Mouse (Mus musculus) midbrain, postnatal 0 days (tissue): Measurements from ENCODE around the gene Dlg3. TPM values are rescaled to one million over a fixed set of nuclear protein-coding genes. Genes with fewer than 3 reads are reported as not detected.

ENCODE experiments used
- ATAC-seq: fragments of 200-750 bp; cut with Nextera tagmentation; 2 replicates; pipeline ENCODE4 v1.8.0; 2017; ENCODE audit warnings: moderate number of reproducible peaks, mild to moderate bottlenecking, moderate TSS enrichment, moderate library complexity; ENCODE audit not compliant: low FRiP score
- DNase-seq: peaks from one replicate; pipeline ENCODE4 v3.0.0-alpha.2; 2015; ENCODE audit warnings: low spot score
- H3K27ac ChIP-seq: fragments of 300-500 bp; sonication (generic); 2 replicates; pipeline ENCODE4 v1.5.1; 2014; ENCODE audit warnings: low read depth, mild to moderate bottlenecking, low read length, mixed read lengths
- H3K27me3 ChIP-seq: fragments of 300-500 bp; sonication (generic); 2 replicates; pipeline ENCODE4 v1.6.1; 2014; ENCODE audit warnings: low read length, control low read depth, mixed read lengths; ENCODE audit not compliant: insufficient read depth
- H3K36me3 ChIP-seq: fragments of 300-500 bp; sonication (generic); 2 replicates; pipeline ENCODE4 v1.6.1; 2014; ENCODE audit warnings: low read length, control low read depth, mixed read lengths; ENCODE audit not compliant: insufficient read depth
- H3K4me1 ChIP-seq: fragments of 300-500 bp; sonication (generic); 2 replicates; pipeline ENCODE4 v1.6.1; 2014; ENCODE audit warnings: mild to moderate bottlenecking, control low read depth, antibody characterized with exemption, low read length, mixed read lengths; ENCODE audit not compliant: insufficient read depth
- H3K4me2 ChIP-seq: fragments of 300-500 bp; sonication (generic); 2 replicates; pipeline ENCODE4 v1.6.1; 2014; ENCODE audit warnings: low read depth, mild to moderate bottlenecking, low read length, mixed read lengths; ENCODE audit not compliant: poor library complexity, severe bottlenecking
- H3K4me3 ChIP-seq: fragments of 300-500 bp; sonication (generic); 2 replicates; pipeline ENCODE4 v1.5.1; 2014; ENCODE audit warnings: low read depth, mild to moderate bottlenecking, low read length, moderate library complexity
- H3K9ac ChIP-seq: fragments of 300-500 bp; sonication (generic); replicated peaks from 2 replicates; pipeline ENCODE4 v1.6.1; 2014; ENCODE audit warnings: mild to moderate bottlenecking, low read length, moderate library complexity, mixed read lengths; ENCODE audit not compliant: poor library complexity, severe bottlenecking
- H3K9me3 ChIP-seq: fragments of 300-500 bp; sonication (generic); 2 replicates; pipeline ENCODE4 v1.6.1; 2016; ENCODE audit warnings: low read length, control low read depth
- CTCF ChIP-seq: IDR thresholded peaks from 2 replicates; pipeline ENCODE4 v1.5.1; 2016; ENCODE audit warnings: antibody characterized with exemption, mild to moderate bottlenecking
- WGBS: fragments of 180-500 bp; shearing (Covaris S2); extraction: QIAGEN DNeasy Blood & Tissue Kit; methylation state at CpG from one replicate; pipeline ENCODE4 v1.1.7; 2014; 5-methylcytosine and 5-hydroxymethylcytosine counted together
- polyA plus RNA-seq: library from polyadenylated mRNA; unstranded; fragments of >200 nt; fragmentation: Nextera tagmentation; extraction: Ambion mirVana; gene quantifications from 2 replicates; pipeline ENCODE4 v1.2.1, GENCODE M21; 2015
- total RNA-seq: library from RNA; depleted of rRNA; stranded (reverse); fragments of >200 nt; gene quantifications from 2 replicates; pipeline ENCODE4 v1.2.3, GENCODE M21; 2014

Gene Dlg3
- total and polyA plus RNA-seq, 2 experiments from 2014 or later, result 3.5 to 44.9 TPM

- peak overlapping the region; percentile 47 for H3K4me2 ChIP-seq
- no peak overlapping the region; the same call in 1 of the 2 replicates for H3K9ac ChIP-seq
- TF ChIP-seq CTCF, result peak; percentile 71
- ATAC-seq (peak; percentile 81), DNase-seq (peak; percentile 74)
- no peak overlapping the region for H3K27ac ChIP-seq
- WGBS, result 24% methylated on average over 14 of the region's 14 CpGs
- H3K36me3 ChIP-seq, result no peaks in the 10 kb centered on the region
- no peaks in the 10 kb centered on the region for H3K9me3 ChIP-seq
- H3K27me3 ChIP-seq, result peaks cover 2% of the 10 kb centered on the region; the same call in 1 of the 2 replicates
- peak overlapping the region; percentile 28 for H3K4me3 ChIP-seq
- no peaks in the 10 kb centered on the region for H3K4me1 ChIP-seq
Observed at GRCm38 (mm10) chrX:100738918-100739317, 28.6 kb upstream of the Dlg3 start.

- Histone ChIP-seq H3K36me3 (no peaks in the 10 kb centered on the region), H3K4me2 (peak overlapping the region; percentile 47), H3K9me3 (no peaks in the 10 kb centered on the region), H3K27me3 (peaks cover 2% of the 10 kb centered on the region; the same call in 1 of the 2 replicates), H3K27ac (no peak overlapping the region), H3K4me3 (peak overlapping the region; percentile 28), H3K4me1 (no peaks in the 10 kb centered on the region), H3K9ac (no peak overlapping the region; the same call in 1 of the 2 replicates)
- peak; percentile 47 for DNase-seq
- peak; percentile 86 for ATAC-seq
- 35% methylated on average over 7 of the region's 10 CpGs for WGBS
- TF ChIP-seq CTCF, result no peak
Observed at GRCm38 (mm10) chrX:100739443-100739842, 28.1 kb upstream of the Dlg3 start.

- no peak for ATAC-seq
Observed at GRCm38 (mm10) chrX:100740785-100741184, 26.7 kb upstream of the Dlg3 start.

DNA sequence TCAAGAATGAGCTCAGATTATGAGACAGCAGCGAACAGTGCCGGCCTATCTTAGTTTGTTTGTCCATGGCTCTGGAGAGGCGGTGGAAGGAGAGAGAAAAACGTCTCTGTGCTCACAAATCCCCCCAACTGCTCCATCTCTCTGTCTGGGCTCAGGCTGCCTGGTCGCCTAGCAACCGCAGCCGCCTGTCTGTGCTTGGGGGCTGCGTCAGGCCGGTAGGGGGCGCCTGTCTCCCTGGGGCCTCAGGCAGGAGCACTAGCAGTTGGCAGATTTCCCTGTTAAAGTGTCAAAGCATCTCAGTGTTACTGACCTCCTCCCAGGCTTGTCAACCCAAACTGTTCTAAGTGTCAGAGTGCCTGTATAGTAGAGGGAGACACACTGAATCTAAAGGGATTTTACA, 25.6 kb upstream of the Dlg3 start:
- Histone ChIP-seq H3K9ac (no peak overlapping the region), H3K9me3 (no peaks in the 10 kb centered on the region), H3K27me3 (no peaks in the 10 kb centered on the region), H3K36me3 (no peaks in the 10 kb centered on the region), H3K27ac (no peak overlapping the region; the same call in 1 of the 2 replicates), H3K4me2 (no peak overlapping the region), H3K4me1 (no peaks in the 10 kb centered on the region), H3K4me3 (no peak overlapping the region)
- TF ChIP-seq CTCF, result peak; percentile 80
- DNase-seq (peak; percentile 81), ATAC-seq (peak; percentile 78)
- WGBS, result 13% methylated on average over 10 of the region's 10 CpGs

More at GRCm38 (mm10) chrX:100740785-100741184, 26.7 kb upstream of the Dlg3 start:
- H3K36me3 ChIP-seq, result no peaks in the 10 kb centered on the region
- no peaks in the 10 kb centered on the region for H3K4me1 ChIP-seq
- WGBS, result 64% methylated on average over 6 of the region's 6 CpGs
- H3K27ac ChIP-seq, result no peak overlapping the region
- H3K27me3 ChIP-seq, result no peaks in the 10 kb centered on the region; the same call in 1 of the 2 replicates
- DNase-seq, result no peak
- no peak overlapping the region for H3K4me2 ChIP-seq
- H3K9ac ChIP-seq, result no peak overlapping the region
- H3K9me3 ChIP-seq, result no peaks in the 10 kb centered on the region
- TF ChIP-seq CTCF, result no peak
- no peak overlapping the region for H3K4me3 ChIP-seq

DNA sequence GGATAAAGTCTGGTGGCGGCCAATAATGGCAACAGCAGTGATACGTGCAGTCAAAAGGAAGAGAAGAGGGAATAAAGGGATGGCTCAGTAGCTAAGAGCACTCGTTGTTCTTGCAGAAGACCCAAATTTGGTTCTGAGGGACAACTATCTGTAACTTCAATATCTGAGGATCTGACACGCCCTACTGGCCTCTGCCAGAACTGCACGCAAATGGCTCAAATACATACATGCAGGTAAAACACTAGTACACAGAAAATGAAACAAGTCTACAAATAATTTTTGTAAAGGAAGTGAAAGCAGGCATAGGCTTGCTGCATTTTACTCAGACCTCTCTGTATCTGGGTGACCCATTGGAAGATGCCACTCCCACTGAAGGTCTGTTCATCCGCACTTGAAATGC, 1.7 kb upstream of the Dlg3 start:
- ATAC-seq (no peak), DNase-seq (no peak)
- H3K36me3 ChIP-seq, result no peaks in the 10 kb centered on the region
- no peaks in the 10 kb centered on the region for H3K4me1 ChIP-seq
- H3K4me2 ChIP-seq, result no peak overlapping the region
- no peak overlapping the region for H3K27ac ChIP-seq
- H3K4me3 ChIP-seq, result no peak overlapping the region
- peak; percentile 49 for TF ChIP-seq CTCF
- 79% methylated on average over 6 of the region's 6 CpGs for WGBS
- no peaks in the 10 kb centered on the region for H3K27me3 ChIP-seq
- no peak overlapping the region for H3K9ac ChIP-seq
- no peaks in the 10 kb centered on the region for H3K9me3 ChIP-seq

- WGBS, result 27% methylated on average over 12 of the region's 36 CpGs
- ATAC-seq, result peak; percentile 67
- Histone ChIP-seq H3K4me3 (peak overlapping the region; percentile 68), H3K27me3 (no peaks in the 10 kb centered on the region), H3K4me2 (peak overlapping the region; percentile 55), H3K27ac (peak overlapping the region; percentile 88), H3K4me1 (no peaks in the 10 kb centered on the region), H3K9me3 (no peaks in the 10 kb centered on the region), H3K36me3 (no peaks in the 10 kb centered on the region), H3K9ac (peak overlapping the region; percentile 90)
- TF ChIP-seq CTCF, result no peak
- DNase-seq, result no peak
Observed at GRCm38 (mm10) chrX:100767885-100768626, 534 bp downstream of the Dlg3 start.
